19 mouse cellular contexts compared by ENCODE assay signal in genomic region chr1:22070028-22070427, GRCm38 (mm10).
DNase-seq lines count a peak whose midpoint lies in the region; ATAC-seq and TF ChIP-seq lines count a peak whose summit lies in the region.
"Had no signal": no experiment of that assay in that cellular context is flagged by ENCODE, and none has a peak within 500 bp of the region (broad histone marks: within the 10 kb centered on the region; RNA-seq: fewer than 3 reads in every experiment).

No protein-coding gene starts in this region.

- 0 out of 2 replicates have a peak, but pooled peaks have one; percentile 51 for TF ChIP-seq EP300 in heart, postnatal 0 days (IDR thresholded peaks at IDR 0.05; ENCODE audit: low read depth)

- 52% methylated on average over 5 of the region's 5 CpGs for WGBS in heart, embryonic 12.5 days
- WGBS in heart, postnatal 0 days = 23% methylated on average over 5 of the region's 5 CpGs
- WGBS in thymus, adult 2 months = 65% methylated on average over 5 of the region's 5 CpGs

- no peak overlapping the region for H3K4me3 ChIP-seq in heart, embryonic 12.5 days
- no peak overlapping the region for H3K4me3 ChIP-seq in heart, postnatal 0 days (ENCODE audit: low read depth, low read length)
- H3K4me3 ChIP-seq in thymus, adult 2 months (ENCODE audit: control insufficient read depth, insufficient read depth, low read length) = no peak overlapping the region
- H3K4me3 ChIP-seq: embryonic facial prominence, embryonic 12.5 days; limb, embryonic 13.5 days; liver, embryonic 13.5 days had no signal

- peak; percentile 64 to 74 for DNase-seq in heart, adult 18-20 months
- DNase-seq in retina, postnatal 1 day = peak; percentile 6
- DNase-seq in retina, embryonic 14.5 days (ENCODE audit: low spot score) = no peak
- DNase-seq in heart, postnatal 0 days (ENCODE audit: low spot score) = peak; percentile 77
- DNase-seq in skeletal muscle tissue, adult 2 months (ENCODE audit: low read depth, low spot score) = peak; percentile 3
- no peak for DNase-seq in urinary bladder, postnatal 4 days (ENCODE audit: low spot score in 2 of 2)
- DNase-seq in thymus, adult 2 months = no peak
- DNase-seq: adrenal gland, adult 2 months; cerebellum, adult 8-10 months; gastrocnemius, postnatal 14 days; kidney, adult 11 months; liver, embryonic 13.5 days; right cerebral cortex, adult 18-20 months; thymus, postnatal 25 days had no signal

- no peaks in the 10 kb centered on the region for H3K36me3 ChIP-seq in heart, embryonic 12.5 days
- no peaks in the 10 kb centered on the region for H3K36me3 ChIP-seq in heart, postnatal 0 days (replicated peaks; ENCODE audit: control insufficient read depth, insufficient read depth, low read length)
- no peaks in the 10 kb centered on the region for H3K36me3 ChIP-seq in thymus, adult 2 months (ENCODE audit: control insufficient read depth, insufficient read depth, low read length)
- H3K36me3 ChIP-seq: embryonic facial prominence, embryonic 12.5 days; limb, embryonic 13.5 days; liver, embryonic 13.5 days had no signal

- H3K27me3 ChIP-seq in heart, embryonic 12.5 days (replicated peaks) = no peaks in the 10 kb centered on the region
- H3K27me3 ChIP-seq in heart, postnatal 0 days (ENCODE audit: control insufficient read depth, insufficient read depth, low read length) = no peaks in the 10 kb centered on the region
- H3K27me3 ChIP-seq in thymus, adult 2 months (ENCODE audit: control insufficient read depth, insufficient read depth, low read length) = no peaks in the 10 kb centered on the region
- H3K27me3 ChIP-seq: embryonic facial prominence, embryonic 12.5 days; limb, embryonic 13.5 days; liver, embryonic 13.5 days had no signal

- no peak overlapping the region for H3K27ac ChIP-seq in heart, embryonic 12.5 days (ENCODE audit: poor library complexity, severe bottlenecking)
- peak overlapping the region; percentile 11; the same call in 1 of the 2 replicates for H3K27ac ChIP-seq in heart, postnatal 0 days (ENCODE audit: low read depth)
- no peak overlapping the region for H3K27ac ChIP-seq in thymus, adult 2 months (ENCODE audit: control insufficient read depth, insufficient read depth, low read length)
- H3K27ac ChIP-seq: embryonic facial prominence, embryonic 12.5 days; kidney, postnatal 0 days; limb, embryonic 13.5 days; liver, embryonic 13.5 days had no signal

- H3K4me2 ChIP-seq in heart, embryonic 12.5 days = no peak overlapping the region
- no peak overlapping the region for H3K4me2 ChIP-seq in heart, postnatal 0 days (ENCODE audit: low read depth, low read length)
- H3K4me2 ChIP-seq: embryonic facial prominence, embryonic 12.5 days; limb, embryonic 13.5 days; liver, embryonic 13.5 days; midbrain, embryonic 11.5 days had no signal

- H3K4me1 ChIP-seq in heart, embryonic 12.5 days (replicated peaks) = no peaks in the 10 kb centered on the region
- 0 out of 2 replicates have a peak, but pooled peaks cover 3% of the 10 kb centered on the region for H3K4me1 ChIP-seq in heart, postnatal 0 days (ENCODE audit: control insufficient read depth, insufficient read depth)
- no peaks in the 10 kb centered on the region for H3K4me1 ChIP-seq in thymus, adult 2 months (replicated peaks; ENCODE audit: control insufficient read depth, insufficient read depth, low read length)
- H3K4me1 ChIP-seq: embryonic facial prominence, embryonic 12.5 days; limb, embryonic 13.5 days; liver, embryonic 13.5 days had no signal

- ATAC-seq in heart, embryonic 12.5 days (ENCODE audit: insufficient number of reproducible peaks, low FRiP score) = no peak; the same call in 1 of the 2 replicates
- ATAC-seq in heart, postnatal 0 days (ENCODE audit: insufficient read depth, low read depth) = peak; percentile 89

- no peak overlapping the region for H3K9ac ChIP-seq in heart, embryonic 12.5 days
- H3K9ac ChIP-seq in heart, postnatal 0 days (replicated peaks; ENCODE audit: low read depth, low read length) = no peak overlapping the region
- H3K9ac ChIP-seq: embryonic facial prominence, embryonic 12.5 days; limb, embryonic 13.5 days; liver, embryonic 13.5 days had no signal

- TF ChIP-seq CTCF in heart, postnatal 0 days (IDR thresholded peaks at IDR 0.05; ENCODE audit: low read depth) = no peak
- TF ChIP-seq CTCF in thymus, adult 2 months (IDR thresholded peaks at IDR 0.05; ENCODE audit: borderline replicate concordance, control insufficient read depth, extremely low read depth, insufficient read depth, low read length, poor library complexity) = no peak

- no peak for TF ChIP-seq POLR2A in thymus, adult 2 months (IDR thresholded peaks at IDR 0.05; ENCODE audit: control insufficient read depth, extremely low read depth, insufficient read depth, low read length, poor library complexity)

- no peaks in the 10 kb centered on the region for H3K9me3 ChIP-seq in heart, embryonic 12.5 days (replicated peaks)
- H3K9me3 ChIP-seq in heart, postnatal 0 days (replicated peaks; ENCODE audit: control insufficient read depth, low read length) = no peaks in the 10 kb centered on the region
- H3K9me3 ChIP-seq: embryonic facial prominence, embryonic 12.5 days; limb, embryonic 13.5 days; liver, embryonic 13.5 days had no signal

Comparison
In these comparisons a context has a peak if more than half of its experiments do, and no peak if none do; other contexts are left out.
1. DNase-seq: peak in heart, adult 18-20 months (2 of 2), retina, postnatal 1 day (single experiment), heart, postnatal 0 days (single experiment) and skeletal muscle tissue, adult 2 months (single experiment); none in retina, embryonic 14.5 days (single experiment), urinary bladder, postnatal 4 days (0 of 2) and thymus, adult 2 months (single experiment).